Mouse (Mus musculus): Measurements from ENCODE around the gene Tomm20. TPM values are rescaled to one million over a fixed set of nuclear protein-coding genes. Genes with fewer than 3 reads are reported as not detected.

Tomm20 gene
- polyA plus RNA-seq, 1 experiment from 2014 or later: 207 TPM

GRCm38 (mm10) chr8:126928028-126928427 lies 17.6 kb downstream of the Tomm20 start:
- ATAC-seq: no peak
- Histone ChIP-seq H3K9ac (replicated peaks) (no peak overlapping the region), H3K4me2 (replicated peaks) (no peak overlapping the region), H3K27ac (no peak overlapping the region), H3K27me3 (no peaks in the 10 kb centered on the region), H3K4me1 (replicated peaks) (no peaks in the 10 kb centered on the region), H3K9me3 (no peaks in the 10 kb centered on the region), H3K4me3 (replicated peaks) (no peak overlapping the region), H3K36me3 (peaks cover 31% of the 10 kb centered on the region)

GRCm38 (mm10) chr8:126927058-126927457 lies 18.6 kb downstream of the Tomm20 start:
- WGBS: 43% methylated on average over 1 of the region's 1 CpGs
- H3K4me2 ChIP-seq (replicated peaks): no peak overlapping the region
- no peaks in the 10 kb centered on the region for H3K9me3 ChIP-seq
- H3K36me3 ChIP-seq: peaks cover 23% of the 10 kb centered on the region
- H3K27me3 ChIP-seq: no peaks in the 10 kb centered on the region
- no peak for ATAC-seq
- H3K4me3 ChIP-seq (replicated peaks): no peak overlapping the region
- no peak overlapping the region for H3K27ac ChIP-seq
- no peak overlapping the region for H3K9ac ChIP-seq (replicated peaks)
- no peaks in the 10 kb centered on the region for H3K4me1 ChIP-seq (replicated peaks)

- H3K36me3 ChIP-seq: peaks cover 7% of the 10 kb centered on the region; the same call in 1 of the 2 replicates
- H3K9ac ChIP-seq (replicated peaks): no peak overlapping the region
- no peak overlapping the region for H3K4me2 ChIP-seq (replicated peaks)
- no peak overlapping the region for H3K27ac ChIP-seq
- ATAC-seq: no peak
- 95% methylated on average over 7 of the region's 7 CpGs for WGBS
- H3K27me3 ChIP-seq: no peaks in the 10 kb centered on the region
- H3K4me1 ChIP-seq (replicated peaks): no peaks in the 10 kb centered on the region
- no peaks in the 10 kb centered on the region for H3K9me3 ChIP-seq
- H3K4me3 ChIP-seq (replicated peaks): no peak overlapping the region
Observed at GRCm38 (mm10) chr8:126922981-126923380, 22.7 kb downstream of the Tomm20 start.

- 91% methylated on average over 3 of the region's 3 CpGs for WGBS
- Histone ChIP-seq H3K4me1 (replicated peaks) (no peaks in the 10 kb centered on the region), H3K36me3 (peaks cover 4% of the 10 kb centered on the region; the same call in 1 of the 2 replicates), H3K4me3 (replicated peaks) (no peak overlapping the region), H3K27me3 (no peaks in the 10 kb centered on the region), H3K27ac (no peak overlapping the region), H3K4me2 (replicated peaks) (no peak overlapping the region), H3K9me3 (no peaks in the 10 kb centered on the region), H3K9ac (replicated peaks) (no peak overlapping the region)
- ATAC-seq: peak; percentile 34; the same call in 1 of the 2 replicates
Observed at GRCm38 (mm10) chr8:126921432-126921831, 24.2 kb downstream of the Tomm20 start.

- no peak overlapping the region for H3K4me3 ChIP-seq (replicated peaks)
- H3K36me3 ChIP-seq: peaks cover 4% of the 10 kb centered on the region; the same call in 1 of the 2 replicates
- H3K27me3 ChIP-seq: no peaks in the 10 kb centered on the region
- no peaks in the 10 kb centered on the region for H3K9me3 ChIP-seq
- 0 out of 2 replicates have a peak overlapping the region, but pooled peaks have one; percentile 19 for H3K27ac ChIP-seq
- H3K4me2 ChIP-seq (replicated peaks): no peak overlapping the region
- H3K9ac ChIP-seq (replicated peaks): no peak overlapping the region
- peak; percentile 91 for ATAC-seq
- WGBS: 31% methylated on average over 3 of the region's 3 CpGs
- H3K4me1 ChIP-seq (replicated peaks): no peaks in the 10 kb centered on the region
Observed at GRCm38 (mm10) chr8:126920845-126921244, 24.8 kb downstream of the Tomm20 start.

- no peak overlapping the region for H3K9ac ChIP-seq (replicated peaks)
- no peaks in the 10 kb centered on the region for H3K4me1 ChIP-seq (replicated peaks)
- WGBS: 83% methylated on average over 6 of the region's 6 CpGs
- no peak for ATAC-seq
- no peaks in the 10 kb centered on the region for H3K27me3 ChIP-seq
- H3K9me3 ChIP-seq: no peaks in the 10 kb centered on the region
- H3K27ac ChIP-seq: no peak overlapping the region
- no peak overlapping the region for H3K4me2 ChIP-seq (replicated peaks)
- no peak overlapping the region for H3K4me3 ChIP-seq (replicated peaks)
- H3K36me3 ChIP-seq: peaks cover 4% of the 10 kb centered on the region; the same call in 1 of the 2 replicates
Observed at GRCm38 (mm10) chr8:126920386-126920785, 25.3 kb downstream of the Tomm20 start.

- Histone ChIP-seq H3K9ac (replicated peaks) (no peak overlapping the region), H3K4me3 (replicated peaks) (no peak overlapping the region), H3K36me3 (peaks cover 4% of the 10 kb centered on the region; the same call in 1 of the 2 replicates), H3K9me3 (no peaks in the 10 kb centered on the region), H3K27ac (no peak overlapping the region), H3K4me2 (replicated peaks) (no peak overlapping the region), H3K4me1 (replicated peaks) (peaks cover 4% of the 10 kb centered on the region; the same call in 1 of the 2 replicates), H3K27me3 (no peaks in the 10 kb centered on the region)
- WGBS: 89% methylated on average over 5 of the region's 5 CpGs
- no peak for ATAC-seq
Observed at GRCm38 (mm10) chr8:126919703-126920102, 25.9 kb downstream of the Tomm20 start.

GRCm38 (mm10) chr8:126919255-126919654 lies 26.4 kb downstream of the Tomm20 start:
- H3K4me3 ChIP-seq (replicated peaks): no peak overlapping the region
- no peak overlapping the region for H3K4me2 ChIP-seq (replicated peaks)
- no peak overlapping the region for H3K27ac ChIP-seq
- no peak for ATAC-seq
- WGBS: 46% methylated on average over 2 of the region's 2 CpGs
- H3K9me3 ChIP-seq: no peaks in the 10 kb centered on the region
- peaks cover 8% of the 10 kb centered on the region; the same call in 1 of the 2 replicates for H3K4me1 ChIP-seq (replicated peaks)
- H3K36me3 ChIP-seq: peaks cover 4% of the 10 kb centered on the region; the same call in 1 of the 2 replicates
- H3K27me3 ChIP-seq: no peaks in the 10 kb centered on the region
- no peak overlapping the region for H3K9ac ChIP-seq (replicated peaks)

- 95% methylated on average over 1 of the region's 1 CpGs for WGBS
- H3K4me2 ChIP-seq (replicated peaks): no peak overlapping the region
- H3K27me3 ChIP-seq: no peaks in the 10 kb centered on the region
- no peak overlapping the region for H3K9ac ChIP-seq (replicated peaks)
- no peak overlapping the region for H3K4me3 ChIP-seq (replicated peaks)
- ATAC-seq: no peak
- peaks cover 13% of the 10 kb centered on the region; the same call in 1 of the 2 replicates for H3K4me1 ChIP-seq (replicated peaks)
- no peaks in the 10 kb centered on the region for H3K9me3 ChIP-seq
- H3K27ac ChIP-seq: no peak overlapping the region
- peaks cover 4% of the 10 kb centered on the region; the same call in 1 of the 2 replicates for H3K36me3 ChIP-seq
Observed at GRCm38 (mm10) chr8:126918356-126918755, 27.3 kb downstream of the Tomm20 start.

GRCm38 (mm10) chr8:126917179-126917905 lies 28.3 kb downstream of the Tomm20 start:
- no peak overlapping the region for H3K4me2 ChIP-seq (replicated peaks)
- H3K9me3 ChIP-seq: no peaks in the 10 kb centered on the region
- H3K27me3 ChIP-seq: no peaks in the 10 kb centered on the region
- WGBS: 73% methylated on average over 6 of the region's 6 CpGs
- H3K4me1 ChIP-seq (replicated peaks): peaks cover 14% of the 10 kb centered on the region; the same call in 1 of the 2 replicates
- no peak overlapping the region for H3K4me3 ChIP-seq (replicated peaks)
- no peak overlapping the region for H3K9ac ChIP-seq (replicated peaks)
- ATAC-seq: no peak
- no peak overlapping the region for H3K27ac ChIP-seq
- no peaks in the 10 kb centered on the region for H3K36me3 ChIP-seq

- WGBS: 93% methylated on average over 4 of the region's 4 CpGs
- Histone ChIP-seq H3K4me3 (replicated peaks) (no peak overlapping the region), H3K36me3 (no peaks in the 10 kb centered on the region), H3K27me3 (no peaks in the 10 kb centered on the region), H3K9me3 (no peaks in the 10 kb centered on the region), H3K9ac (replicated peaks) (no peak overlapping the region), H3K4me2 (replicated peaks) (no peak overlapping the region), H3K4me1 (replicated peaks) (peaks cover 14% of the 10 kb centered on the region; the same call in 1 of the 2 replicates), H3K27ac (no peak overlapping the region)
- ATAC-seq: no peak
Observed at GRCm38 (mm10) chr8:126916611-126917010, 29.0 kb downstream of the Tomm20 start.

- Histone ChIP-seq H3K4me1 (replicated peaks) (peaks cover 14% of the 10 kb centered on the region; the same call in 1 of the 2 replicates), H3K9me3 (no peaks in the 10 kb centered on the region), H3K4me3 (replicated peaks) (no peak overlapping the region), H3K9ac (replicated peaks) (no peak overlapping the region; the same call in 1 of the 2 replicates), H3K27me3 (no peaks in the 10 kb centered on the region), H3K27ac (no peak overlapping the region), H3K36me3 (no peaks in the 10 kb centered on the region), H3K4me2 (replicated peaks) (no peak overlapping the region)
- 48% methylated on average over 10 of the region's 10 CpGs for WGBS
- ATAC-seq: 0 out of 2 replicates have a peak, but pooled peaks have one; percentile 11
Observed at GRCm38 (mm10) chr8:126914609-126915375, 30.9 kb downstream of the Tomm20 start.

All from midbrain, embryonic 13.5 days (tissue).